Mouse (Mus musculus): ENCODE measurements at regions not wholly inside any gene's neighbourhood (a gene's known extent, or its start where the extent isn't known, plus 50 kb on each side); places are given as distances from the start of the nearest gene placed in this dataset.
A peak's percentile ranks its signal among the peaks of the same experiment; 100 is the strongest.

GRCm38 (mm10) chr9:5822234-5822633, 346.1 kb upstream of the Pdgfd start:
- DNase-seq (ENCODE audit: low read depth, low spot score), result no peak

GRCm38 (mm10) chr9:5828871-5829270, 339.5 kb upstream of the Pdgfd start:
- DNase-seq (ENCODE audit: low read depth, low spot score), result no peak

- peak; percentile 1 for DNase-seq (ENCODE audit: low read depth, low spot score)
These were observed 326.0 kb upstream of the Pdgfd start for GRCm38 (mm10) chr9:5842381-5842780.

- no peak for DNase-seq (ENCODE audit: low read depth, low spot score)
These were observed 288.7 kb upstream of the Pdgfd start for GRCm38 (mm10) chr9:5879725-5880124.

GRCm38 (mm10) chr9:5922526-5922925, 245.9 kb upstream of the Pdgfd start:
- no peak for DNase-seq (ENCODE audit: low read depth, low spot score)

- no peak for DNase-seq (ENCODE audit: low read depth, low spot score)
These were observed 240.1 kb upstream of the Pdgfd start for GRCm38 (mm10) chr9:5928166-5928850.

- no peak for DNase-seq (ENCODE audit: low read depth, low spot score)
These were observed 196.1 kb upstream of the Pdgfd start for GRCm38 (mm10) chr9:5972292-5972691.

Data from mesoderm, embryonic 11.5 days (tissue).